Mouse (Mus musculus): ENCODE data around the gene Agbl1.
"Not testable (repeated sequence)": the region's sequence is repeated elsewhere in the genome, so short reads cannot be mapped to it uniquely, and the experiment has no call there.

Gene Agbl1

DNA sequence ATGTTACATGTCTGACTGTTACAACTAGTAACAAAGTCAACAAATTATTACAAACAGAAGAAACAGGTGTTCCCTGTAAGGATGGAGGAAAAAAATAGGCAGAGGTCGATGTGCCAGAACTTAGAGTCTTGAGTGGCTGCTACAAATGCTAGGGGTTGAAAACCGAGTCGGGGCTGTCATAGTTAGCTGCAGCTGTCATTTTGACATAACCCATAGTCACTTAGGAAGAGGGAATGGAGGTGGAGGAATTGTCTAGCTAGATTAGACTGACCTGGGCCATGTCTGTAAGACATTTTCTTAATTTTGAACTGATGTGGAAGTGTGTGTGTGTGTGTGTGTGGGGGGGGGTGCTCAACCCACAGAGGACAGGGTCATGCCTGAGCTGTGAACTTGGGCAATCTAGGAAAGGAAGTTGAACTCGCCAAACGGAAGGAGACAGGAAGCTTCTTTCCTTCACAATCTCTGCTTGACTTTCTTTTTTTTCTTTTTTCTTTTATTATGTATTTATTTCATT lies 364.9 kb downstream of the Agbl1 start:
- no peak for DNase-seq (ENCODE audit: low spot score)

DNA sequence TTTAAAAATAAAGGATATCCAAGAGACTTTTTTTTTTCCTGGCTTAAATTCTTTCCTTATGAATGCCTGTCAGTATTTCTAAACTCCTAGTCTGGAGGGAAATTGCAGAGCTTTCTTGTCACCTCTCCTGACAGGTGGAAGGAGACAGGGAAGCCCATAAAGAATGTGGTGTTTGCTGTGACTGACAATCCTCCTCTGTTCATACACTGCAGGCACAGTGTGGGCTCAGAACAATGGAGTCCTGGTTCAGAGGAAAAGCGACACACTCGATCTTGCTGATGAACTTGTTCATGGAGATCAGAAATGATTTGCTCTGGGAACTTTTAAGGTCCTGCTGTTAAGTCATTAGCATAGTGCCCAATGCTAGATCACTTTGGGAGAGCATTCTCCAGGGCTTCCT lies 368.1 kb downstream of the Agbl1 start:
- no peak for DNase-seq (ENCODE audit: low spot score)

DNA sequence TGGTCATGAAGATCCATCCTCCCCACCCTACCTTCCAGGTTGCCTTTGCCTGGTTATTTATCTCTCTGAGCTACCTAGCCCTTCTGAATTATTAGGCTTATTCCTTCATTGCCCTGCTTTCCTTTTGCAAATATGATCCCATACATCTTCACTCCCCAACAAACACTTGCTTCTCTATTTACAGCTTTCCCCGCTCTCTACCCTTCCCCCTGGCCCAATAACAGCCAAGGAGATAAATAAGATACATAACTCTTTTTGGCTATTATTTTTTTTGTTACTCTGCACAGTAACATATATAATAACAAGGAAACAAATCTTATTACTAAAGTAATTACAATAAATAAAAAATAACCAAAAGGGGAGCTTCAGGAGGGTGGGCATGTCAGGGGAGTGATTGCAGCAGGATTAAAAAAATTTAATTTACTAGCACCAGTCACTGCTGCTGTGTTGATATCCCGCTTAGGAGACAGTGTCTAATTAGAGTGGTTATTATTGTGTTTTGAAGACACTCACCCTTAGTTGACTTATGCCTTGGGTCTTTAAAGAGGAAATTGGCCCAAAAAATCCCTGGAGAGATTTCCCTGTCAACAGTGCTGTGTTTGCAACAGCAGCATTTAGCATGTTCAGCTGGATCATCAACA lies 370.5 kb downstream of the Agbl1 start:
- no peak for DNase-seq (ENCODE audit: low spot score)

DNA sequence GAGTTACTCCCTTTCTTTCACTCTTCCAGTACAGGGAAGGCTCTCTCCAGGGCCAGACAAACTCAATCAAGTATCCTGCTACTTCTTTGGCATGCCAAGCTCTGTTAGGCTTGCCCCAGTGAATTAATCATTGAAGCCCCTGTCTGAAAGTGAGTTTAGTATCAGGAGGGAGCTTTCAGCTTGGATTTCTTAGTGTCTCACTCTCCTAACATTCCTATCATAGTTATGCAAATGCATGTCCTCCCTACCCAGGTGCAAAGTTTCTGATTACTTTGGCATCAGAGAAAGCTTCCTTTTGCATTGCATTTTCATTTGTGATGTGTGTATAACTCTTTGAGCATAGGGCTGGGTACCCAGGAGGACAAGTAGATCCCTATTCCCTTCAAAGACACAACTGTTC lies 399.8 kb downstream of the Agbl1 start:
- DNase-seq (ENCODE audit: low spot score) = no peak

DNA sequence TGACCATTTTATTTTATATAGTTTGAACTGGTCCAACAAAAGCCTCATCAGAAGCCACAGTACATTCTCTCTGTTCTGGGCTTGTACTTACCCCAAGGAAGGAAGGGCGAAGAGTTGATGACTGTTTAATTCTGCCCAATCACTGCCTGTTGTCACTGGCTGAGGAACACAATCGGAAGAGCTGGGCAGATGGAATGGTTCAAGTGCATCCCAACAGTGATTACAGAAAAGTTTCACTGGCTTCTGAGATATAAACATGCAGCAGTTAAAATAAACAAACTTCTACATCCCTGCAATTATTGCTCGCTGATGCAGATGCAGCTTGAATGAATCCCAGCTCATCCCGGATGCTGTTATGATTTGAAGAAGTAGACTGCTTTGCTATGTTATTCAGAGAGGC lies 421.3 kb downstream of the Agbl1 start:
- no peak for DNase-seq (ENCODE audit: low spot score)

DNA sequence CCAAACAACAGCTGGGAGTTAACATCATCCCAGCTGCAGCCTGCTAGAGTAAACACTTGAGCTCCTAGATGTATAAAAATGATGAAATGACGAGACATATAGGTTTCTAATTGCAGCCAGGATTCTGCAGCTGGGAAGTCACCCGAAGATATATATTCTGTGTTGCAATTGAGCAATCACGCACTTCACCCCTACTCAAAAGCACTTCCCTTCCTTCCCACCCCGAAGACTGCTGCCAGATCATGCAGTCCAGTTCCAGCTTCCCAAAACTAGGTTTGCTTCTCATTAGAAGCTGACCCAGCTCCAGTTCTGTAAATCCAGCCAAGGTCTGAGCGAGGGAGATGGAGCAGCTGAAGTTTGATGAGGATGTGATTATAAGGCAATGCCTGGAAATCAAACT lies 431.4 kb downstream of the Agbl1 start:
- DNase-seq (ENCODE audit: low spot score) = peak; percentile 3

DNA sequence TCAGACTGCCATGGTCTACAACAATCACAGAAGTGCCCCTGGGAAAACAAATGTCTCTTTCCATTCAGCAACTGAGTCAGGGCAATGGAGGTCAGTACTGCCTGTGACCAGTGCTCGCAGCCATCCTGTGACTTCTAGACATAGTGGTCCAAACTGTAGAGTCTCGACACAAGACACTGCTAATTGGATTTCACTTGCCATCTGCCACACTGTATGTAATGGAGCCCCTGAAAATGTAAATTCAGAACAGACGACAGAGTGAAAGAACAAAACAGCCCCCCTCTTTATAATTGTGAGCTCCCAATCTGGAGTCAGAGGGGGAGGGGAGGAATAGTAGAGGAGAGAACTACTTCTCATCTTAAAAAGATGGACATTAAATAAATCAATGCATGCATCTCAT lies 445.2 kb downstream of the Agbl1 start:
- DNase-seq (ENCODE audit: low spot score) = no peak

DNA sequence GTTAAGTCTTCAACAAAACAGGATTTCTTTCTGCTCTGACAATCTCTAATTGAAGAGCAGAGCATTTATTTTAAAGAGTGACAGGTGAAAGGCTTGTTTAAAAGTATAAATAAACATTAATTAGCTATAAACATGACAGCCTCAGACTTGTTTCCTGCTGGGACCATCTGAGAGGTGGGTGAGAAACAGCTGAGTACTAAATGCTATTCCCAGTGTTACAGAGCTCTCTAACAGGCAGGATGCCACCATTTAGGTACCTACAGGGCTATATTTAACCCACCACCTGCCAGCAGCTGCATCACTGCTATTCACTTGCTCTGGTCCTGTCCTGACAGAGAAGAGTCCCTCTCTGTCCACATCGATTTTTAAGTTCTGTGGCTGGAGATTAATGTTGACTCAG lies 471.5 kb downstream of the Agbl1 start:
- DNase-seq (ENCODE audit: low spot score) = no peak

DNA sequence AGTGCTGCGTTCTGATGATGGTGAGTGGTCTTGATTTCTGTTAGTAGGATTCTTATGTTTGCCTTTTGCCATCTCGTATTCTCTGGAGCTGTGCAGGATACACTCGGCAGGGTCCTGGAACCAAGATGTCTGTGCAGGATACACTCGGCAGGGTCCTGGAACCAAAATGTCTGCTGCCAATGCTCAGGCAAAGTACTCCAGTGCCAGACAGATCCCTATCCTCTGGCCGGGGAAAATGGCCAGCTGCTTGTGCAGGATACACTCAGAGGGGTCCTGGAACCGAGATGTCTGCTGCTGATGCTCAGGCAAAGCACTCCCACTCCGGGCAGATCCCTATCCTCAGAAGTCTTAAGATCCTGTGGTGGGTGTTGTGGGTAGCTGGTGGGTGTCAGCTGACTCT lies 502.5 kb downstream of the Agbl1 start:
- not testable (repeated sequence) for DNase-seq (ENCODE audit: low spot score)

DNA sequence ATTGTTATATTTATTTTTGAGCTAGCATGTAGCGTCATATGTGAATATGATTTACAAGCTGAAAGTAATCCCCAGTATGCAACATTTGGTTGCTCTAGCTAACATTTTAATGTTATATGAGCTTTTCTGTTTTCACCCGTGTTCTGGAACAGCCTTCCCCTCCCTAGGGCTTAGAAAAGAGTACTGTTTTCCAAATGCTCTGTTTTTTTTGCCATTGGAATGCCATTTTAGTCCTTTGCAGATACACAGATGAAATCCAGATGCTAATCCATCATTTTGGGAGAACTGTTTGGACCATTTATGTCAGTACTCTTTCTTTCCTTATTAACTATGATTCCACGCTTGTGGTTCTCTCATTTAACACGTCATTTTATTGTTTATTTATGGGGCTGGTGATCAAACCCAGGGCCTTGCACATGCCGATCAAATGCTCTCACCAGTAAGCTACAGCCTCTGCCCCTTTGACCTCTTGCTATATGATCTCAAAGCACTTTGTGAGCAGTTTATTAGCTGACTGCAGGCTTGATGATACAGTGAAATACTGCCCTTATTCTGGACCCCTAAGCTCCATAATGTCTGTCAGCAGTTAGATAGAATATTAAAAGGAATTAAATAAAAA lies 547.7 kb downstream of the Agbl1 start:
- no peak for DNase-seq (ENCODE audit: low spot score)

DNA sequence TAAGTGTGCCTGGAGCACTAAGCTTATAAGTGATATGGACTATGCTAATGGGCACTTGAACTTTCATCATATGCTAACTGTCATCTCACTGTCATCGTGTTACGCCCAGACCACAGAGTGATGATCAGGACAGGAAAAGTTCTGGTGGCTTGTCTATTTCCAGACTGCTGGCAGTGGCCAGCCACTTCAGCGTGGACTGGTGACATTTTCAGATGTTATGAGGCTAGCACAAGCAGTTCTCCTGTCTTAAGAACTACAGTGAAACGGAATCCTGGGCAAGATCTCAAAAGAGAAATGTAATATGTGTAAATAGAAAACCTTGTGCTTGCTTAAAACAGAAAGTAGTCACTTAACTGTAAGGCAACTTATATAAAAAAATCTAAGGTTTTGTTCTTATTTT lies 550.8 kb downstream of the Agbl1 start:
- no peak for DNase-seq (ENCODE audit: low spot score)

DNA sequence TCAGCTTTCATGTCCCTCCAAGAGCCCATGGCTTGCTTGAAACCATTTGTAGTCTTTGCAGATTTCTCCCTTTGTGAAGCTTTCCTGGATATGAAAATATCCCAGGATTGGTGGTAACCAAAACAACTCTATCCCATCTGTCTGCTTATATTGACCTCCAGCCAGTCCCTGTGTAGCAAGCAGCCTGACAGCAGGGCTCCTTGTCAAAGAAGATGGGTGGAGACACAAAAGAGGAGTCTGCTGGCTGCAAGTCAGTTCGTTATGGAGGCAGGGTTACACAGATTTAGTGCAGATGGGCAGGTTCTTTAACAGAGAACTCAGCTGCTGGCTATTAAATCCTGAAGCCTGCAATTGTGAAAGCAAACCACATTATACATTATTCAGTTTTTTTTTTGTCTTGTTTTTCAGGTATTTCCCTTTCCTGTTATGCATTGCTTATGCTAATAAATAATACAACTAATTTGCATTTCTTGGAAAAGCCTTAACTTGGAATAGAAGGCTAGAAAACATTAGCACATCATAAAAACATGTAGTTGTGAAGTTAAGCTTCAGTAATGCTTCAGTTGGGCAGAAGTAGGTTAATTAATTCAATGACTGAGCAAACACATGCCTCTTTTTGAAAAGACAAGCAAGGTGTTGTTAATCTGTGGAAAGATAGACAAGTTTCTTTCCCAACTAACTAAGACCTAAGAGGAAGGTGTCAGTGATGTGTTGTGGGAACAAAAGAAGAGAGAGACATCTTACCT lies 559.0 kb downstream of the Agbl1 start:
- no peak for DNase-seq (ENCODE audit: low spot score)

DNA sequence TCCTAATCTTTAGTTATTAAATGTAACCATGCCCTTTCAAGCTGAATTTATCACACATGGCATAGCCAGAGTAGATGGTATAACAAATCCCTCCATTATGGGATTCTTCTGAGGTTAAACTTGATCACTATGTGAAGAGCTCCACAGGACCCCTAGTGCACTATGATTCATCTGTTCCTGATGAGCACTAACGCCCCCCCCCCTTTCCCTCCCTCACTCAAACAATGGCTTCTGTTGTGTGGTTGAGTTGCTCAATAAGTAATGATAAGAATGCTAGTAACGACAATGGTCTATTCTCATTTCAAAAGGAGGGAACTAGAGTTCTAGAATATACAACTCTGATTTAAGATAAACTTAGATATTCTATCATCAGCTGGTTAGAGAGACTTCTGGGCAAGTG lies 560.4 kb downstream of the Agbl1 start:
- DNase-seq (ENCODE audit: low spot score) = no peak

DNA sequence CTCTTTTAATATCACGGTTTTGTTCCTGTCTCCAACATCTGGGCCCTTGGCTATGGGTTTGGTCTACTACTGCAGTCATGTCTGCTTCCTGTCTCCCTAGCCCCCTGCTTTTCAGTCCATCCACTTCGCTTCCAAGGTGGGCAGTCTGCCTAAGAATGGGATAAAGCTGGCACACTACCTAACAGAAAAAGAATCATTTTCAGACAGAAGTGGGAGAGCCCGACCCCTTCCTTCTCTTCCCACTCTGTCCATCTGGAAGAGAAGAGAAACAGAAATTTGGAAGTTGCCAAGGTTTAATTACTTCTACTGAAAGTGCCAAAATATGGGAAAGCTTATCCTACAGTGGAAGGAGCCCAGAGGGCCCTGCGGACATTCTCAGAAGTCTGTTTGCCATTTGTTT lies 561.6 kb downstream of the Agbl1 start:
- DNase-seq (ENCODE audit: low spot score) = no peak

DNA sequence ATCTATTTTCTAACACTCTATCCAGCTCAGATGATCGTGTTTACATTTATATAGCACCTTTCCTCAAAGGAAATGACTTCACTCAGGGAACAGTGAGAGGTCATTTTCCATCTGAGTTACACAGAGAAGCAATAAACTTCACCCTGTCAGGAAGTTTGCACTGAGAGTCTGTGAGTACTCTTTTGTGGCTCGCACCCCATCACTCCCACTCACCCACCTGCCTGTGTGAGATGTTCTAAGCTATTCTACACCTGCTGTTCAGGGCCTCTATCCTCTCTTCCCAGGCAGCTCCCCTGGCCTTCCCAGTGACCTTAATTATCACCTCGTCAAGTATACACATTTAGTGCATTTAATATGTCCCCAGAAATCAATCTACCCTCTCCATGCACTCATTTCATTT lies 580.3 kb downstream of the Agbl1 start:
- DNase-seq (ENCODE audit: low spot score) = no peak

DNA sequence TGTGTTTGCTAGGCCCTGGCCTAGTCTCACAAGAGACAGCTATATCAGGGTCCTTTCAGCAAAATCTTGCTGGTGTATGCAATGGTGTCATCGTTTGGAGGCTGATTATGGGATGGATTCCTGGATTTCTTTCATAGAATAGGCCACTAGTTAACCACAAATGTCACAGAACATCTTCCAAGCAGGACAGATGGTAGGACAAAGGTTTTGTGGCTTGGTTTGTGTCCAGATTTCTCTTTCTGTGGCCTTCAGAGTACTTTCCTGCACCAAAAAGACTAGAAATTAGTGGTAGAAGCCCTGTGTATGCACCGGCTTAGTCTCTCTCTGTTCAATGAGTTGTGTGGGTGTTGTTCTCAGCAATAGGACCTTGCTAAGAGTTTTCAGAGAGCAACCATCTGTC lies 590.9 kb downstream of the Agbl1 start:
- DNase-seq (ENCODE audit: low spot score) = no peak

DNA sequence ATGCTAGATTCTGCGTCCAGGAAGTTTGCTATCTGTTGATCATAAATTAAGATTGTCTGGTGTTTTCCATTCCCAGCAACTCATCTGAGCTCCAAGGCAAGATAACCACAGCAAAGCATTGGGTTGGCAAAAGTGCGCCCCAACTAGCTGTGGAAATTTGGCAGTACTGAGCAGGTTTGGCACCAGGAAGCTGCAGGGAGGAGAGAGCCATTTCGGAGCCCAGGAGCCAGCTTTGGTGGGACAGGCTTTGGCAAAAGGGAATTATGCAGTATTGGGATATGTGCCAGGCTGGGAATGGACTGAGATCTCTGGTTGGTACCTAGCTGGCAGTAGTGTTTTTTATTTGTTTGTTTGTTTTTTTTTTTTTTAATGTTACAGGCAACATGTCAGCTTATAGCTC lies 612.5 kb downstream of the Agbl1 start:
- no peak for DNase-seq (ENCODE audit: low spot score)

DNA sequence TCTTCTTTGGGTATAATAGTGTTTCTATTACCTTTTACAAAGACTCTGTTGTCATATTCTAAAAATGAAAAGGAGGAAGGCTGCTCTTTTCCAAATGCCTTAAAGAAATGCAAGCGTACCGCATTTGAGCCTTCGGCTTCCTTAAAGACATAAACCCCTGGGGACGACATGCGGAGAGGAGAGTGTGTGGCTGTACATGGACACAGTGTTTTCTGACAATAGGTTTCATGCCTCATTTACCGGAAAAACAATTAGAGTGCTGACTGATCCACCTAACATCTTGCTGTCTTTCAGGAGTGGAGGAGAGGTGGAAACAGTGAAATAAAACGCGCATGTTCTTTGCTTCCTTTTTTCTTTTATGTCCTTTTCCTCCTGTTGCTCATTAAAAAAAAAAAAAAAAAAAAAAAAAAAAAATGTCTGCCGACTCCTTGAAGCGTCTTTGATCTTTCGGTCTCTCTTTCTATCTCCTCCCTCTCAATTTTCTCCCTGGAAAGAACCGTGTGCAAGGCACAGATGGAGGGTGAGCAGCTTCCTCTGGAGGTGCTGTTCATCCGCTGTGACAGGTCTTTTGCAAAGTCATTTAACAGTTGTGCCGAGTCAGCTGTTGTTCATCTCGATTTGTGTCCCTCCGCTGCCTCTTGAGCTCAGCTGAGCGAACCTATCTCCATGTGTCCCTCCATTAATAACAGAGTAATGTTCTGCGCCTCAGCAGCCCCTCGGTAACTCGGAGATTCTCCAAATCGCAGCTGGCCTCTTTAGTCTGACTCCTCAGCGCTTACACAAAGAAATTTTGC lies 659.9 kb downstream of the Agbl1 start:
- DNase-seq (ENCODE audit: low spot score) = no peak

DNA sequence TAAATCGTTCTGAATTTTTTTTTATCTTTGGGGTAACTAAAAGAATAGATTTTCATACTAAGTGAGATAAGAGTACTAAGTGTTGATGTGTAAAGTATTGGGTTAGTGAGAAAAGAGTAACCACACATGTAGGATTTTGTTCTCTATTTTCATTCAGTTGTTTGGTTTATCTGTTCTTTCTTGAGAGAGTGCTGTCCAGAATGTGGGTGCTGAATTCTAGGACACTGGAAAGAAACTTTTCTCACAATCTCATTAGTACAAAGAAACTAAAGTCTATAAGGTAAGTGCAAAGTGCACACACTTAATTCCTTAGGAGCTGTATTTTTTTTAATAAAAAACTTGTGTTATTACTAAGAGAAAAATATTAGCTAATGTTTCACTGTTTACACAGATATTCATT lies 674.4 kb downstream of the Agbl1 start:
- DNase-seq (ENCODE audit: low spot score) = no peak

DNA sequence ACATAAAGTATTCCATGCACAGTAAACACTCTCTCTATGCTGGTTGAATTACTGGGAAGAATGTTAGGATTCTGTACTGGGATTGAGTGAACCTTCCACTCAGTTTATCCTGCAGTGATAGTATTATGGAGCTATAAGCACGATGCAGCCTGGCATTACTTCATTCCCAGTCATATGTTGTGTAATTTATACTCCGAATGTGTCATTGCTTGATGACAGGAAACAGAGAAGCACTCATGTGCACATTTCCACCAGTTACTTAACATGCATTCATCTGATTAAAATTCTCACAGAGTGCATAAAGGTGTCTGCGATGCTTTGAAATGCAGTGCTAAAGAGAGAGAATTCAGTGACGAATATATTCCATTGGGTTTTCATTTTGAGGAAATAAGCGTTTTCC lies 682.0 kb downstream of the Agbl1 start:
- no peak for DNase-seq (ENCODE audit: low spot score)

DNA sequence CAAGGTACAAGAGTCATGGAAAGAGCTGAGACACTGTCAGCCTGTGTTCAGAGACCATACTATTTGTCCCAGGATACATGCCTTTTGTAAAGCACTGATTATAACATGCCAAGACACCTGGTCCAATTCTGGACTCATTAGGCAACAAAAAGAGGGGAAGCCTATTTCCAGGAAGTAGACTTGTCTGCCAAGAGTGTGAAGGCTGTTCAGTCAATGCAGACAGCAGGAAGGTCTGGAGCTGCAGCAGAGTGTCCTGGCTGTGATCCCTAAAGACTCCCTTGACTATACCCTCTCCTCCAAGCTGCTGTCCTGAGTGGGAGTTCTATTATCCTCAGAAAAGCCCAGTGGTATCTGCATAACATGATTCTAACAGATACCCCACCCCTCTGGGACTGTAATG lies 689.2 kb downstream of the Agbl1 start:
- DNase-seq (ENCODE audit: low spot score) = no peak

DNA sequence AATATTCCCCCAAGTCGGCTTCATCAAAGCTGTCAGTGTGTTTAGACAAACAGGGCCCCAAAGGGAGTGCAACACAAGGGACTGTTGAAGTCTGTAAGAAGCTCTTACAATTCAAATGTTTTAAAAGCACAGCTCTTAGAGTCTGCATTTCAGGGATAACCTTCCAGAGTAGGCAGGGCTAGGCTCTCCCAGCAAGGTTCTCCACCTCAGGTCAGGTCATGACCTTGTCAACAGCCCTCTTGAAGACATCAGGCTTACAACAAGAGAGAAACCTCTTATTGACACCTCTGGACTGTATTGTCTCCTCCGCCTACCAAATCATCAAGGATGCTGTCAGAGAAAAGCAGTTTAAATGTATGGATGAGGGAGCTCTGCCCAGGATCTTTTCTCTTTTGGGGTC lies 692.0 kb downstream of the Agbl1 start:
- DNase-seq (ENCODE audit: low spot score) = no peak

DNA sequence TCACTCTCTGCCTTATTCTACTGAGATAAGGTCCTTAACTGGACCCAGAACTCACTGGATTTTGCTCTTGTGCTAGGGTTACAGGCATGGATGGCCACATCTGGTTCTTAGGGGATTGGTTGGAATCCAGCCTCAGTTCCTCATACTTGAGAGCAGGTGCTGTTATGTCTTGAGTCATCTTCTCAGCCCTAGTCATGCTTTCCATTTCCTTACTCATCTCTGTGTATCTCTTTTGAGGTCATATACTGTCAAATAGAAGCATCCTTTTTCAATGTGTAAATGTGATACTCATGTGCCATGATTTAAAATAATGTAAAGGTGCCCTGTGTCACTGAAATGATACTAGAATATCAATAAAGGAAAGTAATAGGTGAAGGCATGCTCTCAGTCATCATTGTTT lies 705.5 kb downstream of the Agbl1 start:
- DNase-seq (ENCODE audit: low spot score) = no peak
